Mouse (Mus musculus): ENCODE measurements around the gene Tatdn3. TPM values are rescaled to one million over a fixed set of nuclear protein-coding genes. Genes with fewer than 3 reads are reported as not detected.

The Tatdn3 gene
- 10 to 100 TPM; 14.3 to 14.6 TPM for total RNA-seq (2021)
- polyA plus RNA-seq (2012; rRNA removed), result 11.9 and 25.6 TPM in 2 replicates
- long read RNA-seq, partial matches to known transcripts, result 0 of 5 reads
- long read RNA-seq, other reads (novel, unspliced or antisense), result 0 of 5 reads

- Histone ChIP-seq H3K36me3 (ENCODE audit: control insufficient read depth, insufficient read depth, low read length) (no peaks in the 10 kb centered on the region), H3K27me3 (ENCODE audit: control insufficient read depth, insufficient read depth, low read length) (no peaks in the 10 kb centered on the region), H3K4me3 (peak within 1 kb of the TSS; percentile 83), H3K4me1 (ENCODE audit: control insufficient read depth, insufficient read depth, low read length) (no peaks in the 10 kb centered on the region), H3K27ac (peak within 1 kb of the TSS; percentile 71), H3K79me2 (replicated peaks; ENCODE audit: control insufficient read depth, insufficient read depth, low read length) (no peaks in the 10 kb centered on the region), H3K9ac (ENCODE audit: low read depth, low read length) (peak within 1 kb of the TSS; percentile 85)
- TF ChIP-seq POLR2A (IDR thresholded peaks at IDR 0.05; ENCODE audit: insufficient read depth, low read depth, low read length) (peak; percentile 76), EP300 (IDR thresholded peaks at IDR 0.05; ENCODE audit: insufficient read depth, low read depth, low read length) (0 out of 2 replicates have a peak, but pooled peaks have one; percentile 34), CTCF (IDR thresholded peaks at IDR 0.05) (peak; percentile 61)
- peak; percentile 91 to 97 for DNase-seq
- intact Hi-C loops (cut with DNase I), result loop anchor here (1.0 to 10.0 kb wide), 3 partner anchors 37 to 228 kb away; partner anchors contain the start of genes Angel2 and Flvcr1
- under 1% methylated on average over 56 of the region's 56 CpGs for WGBS
These were observed at the start of gene Tatdn3, which contains the start of gene Nsl1 for GRCm38 (mm10) chr1:191062781-191063485. TSS of gene Tatdn3 (minus strand) at chr1:191062932. TSS of gene Nsl1 (plus strand) at chr1:191063012.

- no peaks in the 10 kb centered on the region for H3K36me3 ChIP-seq (ENCODE audit: control insufficient read depth, insufficient read depth, low read length)
- peaks cover 3% of the 10 kb centered on the region; the same call in 1 of the 2 replicates for H3K4me1 ChIP-seq (ENCODE audit: control insufficient read depth, insufficient read depth, low read length)
- intact Hi-C loops (cut with DNase I), result no loop called here
- H3K27ac ChIP-seq, result no peak overlapping the region
- 24% methylated on average over 8 of the region's 8 CpGs for WGBS
- no peaks in the 10 kb centered on the region for H3K79me2 ChIP-seq (replicated peaks; ENCODE audit: control insufficient read depth, insufficient read depth, low read length)
- TF ChIP-seq CTCF (IDR thresholded peaks at IDR 0.05) (no peak), EP300 (IDR thresholded peaks at IDR 0.05; ENCODE audit: insufficient read depth, low read depth, low read length) (no peak), POLR2A (IDR thresholded peaks at IDR 0.05; ENCODE audit: insufficient read depth, low read depth, low read length) (no peak)
- no peak overlapping the region for H3K9ac ChIP-seq (ENCODE audit: low read depth, low read length)
- no peak overlapping the region for H3K4me3 ChIP-seq
- H3K27me3 ChIP-seq (ENCODE audit: control insufficient read depth, insufficient read depth, low read length), result no peaks in the 10 kb centered on the region
- peak; percentile 34 to 48 for DNase-seq
These were observed 48.4 kb upstream of the Tatdn3 start for GRCm38 (mm10) chr1:191111146-191111545.

- Histone ChIP-seq H3K79me2 (replicated peaks; ENCODE audit: control insufficient read depth, insufficient read depth, low read length) (no peaks in the 10 kb centered on the region), H3K36me3 (ENCODE audit: control insufficient read depth, insufficient read depth, low read length) (no peaks in the 10 kb centered on the region), H3K27ac (no peak overlapping the region), H3K4me3 (no peak overlapping the region), H3K27me3 (ENCODE audit: control insufficient read depth, insufficient read depth, low read length) (no peaks in the 10 kb centered on the region), H3K4me1 (ENCODE audit: control insufficient read depth, insufficient read depth, low read length) (no peaks in the 10 kb centered on the region; the same call in 1 of the 2 replicates), H3K9ac (ENCODE audit: low read depth, low read length) (no peak overlapping the region)
- intact Hi-C loops (cut with DNase I), result no loop called here
- TF ChIP-seq POLR2A (IDR thresholded peaks at IDR 0.05; ENCODE audit: insufficient read depth, low read depth, low read length), result no peak
- no peak for TF ChIP-seq EP300 (IDR thresholded peaks at IDR 0.05; ENCODE audit: insufficient read depth, low read depth, low read length)
- TF ChIP-seq CTCF (IDR thresholded peaks at IDR 0.05), result no peak
- WGBS, result 88% methylated on average over 9 of the region's 9 CpGs
- DNase-seq, result no peak
These were observed 47.2 kb upstream of the Tatdn3 start for GRCm38 (mm10) chr1:191109907-191110306.

GRCm38 (mm10) chr1:191107306-191107705 lies 44.6 kb upstream of the Tatdn3 start:
- no peaks in the 10 kb centered on the region for H3K27me3 ChIP-seq (ENCODE audit: control insufficient read depth, insufficient read depth, low read length)
- no peak overlapping the region for H3K4me3 ChIP-seq
- intact Hi-C loops (cut with DNase I), result no loop called here
- 30% methylated on average over 10 of the region's 10 CpGs for WGBS
- DNase-seq, result no peak
- H3K27ac ChIP-seq, result no peak overlapping the region
- no peaks in the 10 kb centered on the region; the same call in 1 of the 2 replicates for H3K4me1 ChIP-seq (ENCODE audit: control insufficient read depth, insufficient read depth, low read length)
- no peaks in the 10 kb centered on the region for H3K79me2 ChIP-seq (replicated peaks; ENCODE audit: control insufficient read depth, insufficient read depth, low read length)
- no peak for TF ChIP-seq POLR2A (IDR thresholded peaks at IDR 0.05; ENCODE audit: insufficient read depth, low read depth, low read length)
- TF ChIP-seq EP300 (IDR thresholded peaks at IDR 0.05; ENCODE audit: insufficient read depth, low read depth, low read length), result no peak
- TF ChIP-seq CTCF (IDR thresholded peaks at IDR 0.05), result no peak
- H3K36me3 ChIP-seq (ENCODE audit: control insufficient read depth, insufficient read depth, low read length), result no peaks in the 10 kb centered on the region
- no peak overlapping the region for H3K9ac ChIP-seq (ENCODE audit: low read depth, low read length)

- Histone ChIP-seq H3K4me1 (ENCODE audit: control insufficient read depth, insufficient read depth, low read length) (no peaks in the 10 kb centered on the region), H3K4me3 (no peak overlapping the region), H3K79me2 (replicated peaks; ENCODE audit: control insufficient read depth, insufficient read depth, low read length) (no peaks in the 10 kb centered on the region), H3K9ac (ENCODE audit: low read depth, low read length) (no peak overlapping the region), H3K27me3 (ENCODE audit: control insufficient read depth, insufficient read depth, low read length) (no peaks in the 10 kb centered on the region), H3K36me3 (ENCODE audit: control insufficient read depth, insufficient read depth, low read length) (no peaks in the 10 kb centered on the region), H3K27ac (no peak overlapping the region)
- DNase-seq, result no peak
- TF ChIP-seq CTCF (IDR thresholded peaks at IDR 0.05) (no peak), EP300 (IDR thresholded peaks at IDR 0.05; ENCODE audit: insufficient read depth, low read depth, low read length) (no peak), POLR2A (IDR thresholded peaks at IDR 0.05; ENCODE audit: insufficient read depth, low read depth, low read length) (no peak)
- WGBS, result 89% methylated on average over 9 of the region's 9 CpGs
- intact Hi-C loops (cut with DNase I), result no loop called here
These were observed 42.5 kb upstream of the Tatdn3 start for GRCm38 (mm10) chr1:191105246-191105645.
